Mouse (Mus musculus) hindbrain, embryonic 14.5 days (tissue): Measurements from ENCODE around the gene Chd4. TPM values are rescaled to one million over a fixed set of nuclear protein-coding genes. Genes with fewer than 3 reads are reported as not detected.

Source experiments
- ATAC-seq: fragments of 200-750 bp; cut with Nextera tagmentation; 2 replicates; pipeline ENCODE4 v1.8.0; 2017; ENCODE audit warnings: moderate number of reproducible peaks, mild to moderate bottlenecking, moderate TSS enrichment, moderate library complexity; ENCODE audit not compliant: low FRiP score
- DNase-seq: peaks from one replicate; pipeline ENCODE4 v3.0.0-alpha.2; 2015; ENCODE audit warnings: low spot score
- H3K27ac ChIP-seq: fragments of 300-500 bp; sonication (generic); 2 replicates; pipeline ENCODE4 v1.5.1; 2014; ENCODE audit warnings: mild to moderate bottlenecking, moderate library complexity
- H3K27me3 ChIP-seq: fragments of 300-500 bp; sonication (generic); 2 replicates; pipeline ENCODE4 v1.6.1; 2014; ENCODE audit warnings: mild to moderate bottlenecking, low read length, mixed read lengths; ENCODE audit not compliant: control insufficient read depth, insufficient read depth
- H3K36me3 ChIP-seq: fragments of 300-500 bp; sonication (generic); replicated peaks from 2 replicates; pipeline ENCODE4 v1.6.1; 2014; ENCODE audit not compliant: control insufficient read depth, insufficient read depth
- H3K4me1 ChIP-seq: fragments of 300-500 bp; sonication (generic); replicated peaks from 2 replicates; pipeline ENCODE4 v1.6.1; 2014; ENCODE audit warnings: antibody characterized with exemption, low read length, mixed read lengths; ENCODE audit not compliant: control insufficient read depth, insufficient read depth
- H3K4me2 ChIP-seq: fragments of 300-500 bp; sonication (generic); replicated peaks from 2 replicates; pipeline ENCODE4 v1.6.1; 2014; ENCODE audit warnings: mild to moderate bottlenecking, moderate library complexity
- H3K4me3 ChIP-seq: fragments of 300-500 bp; sonication (generic); replicated peaks from 2 replicates; pipeline ENCODE4 v1.5.1; 2014; ENCODE audit warnings: mild to moderate bottlenecking, low read length
- H3K9ac ChIP-seq: fragments of 300-500 bp; sonication (generic); 2 replicates; pipeline ENCODE4 v1.6.1; 2014
- H3K9me3 ChIP-seq: fragments of 300-500 bp; sonication (generic); 2 replicates; pipeline ENCODE4 v1.6.1; 2016; ENCODE audit warnings: low read length; ENCODE audit not compliant: control insufficient read depth
- WGBS: fragments of 180-500 bp; shearing (Covaris S2); extraction: QIAGEN DNeasy Blood & Tissue Kit; methylation state at CpG from one replicate; pipeline ENCODE4 v1.1.7; 2014; 5-methylcytosine and 5-hydroxymethylcytosine counted together
- polyA plus RNA-seq: library from polyadenylated mRNA; unstranded; fragments of >200 nt; fragmentation: Nextera tagmentation; extraction: Ambion mirVana; gene quantifications from 2 replicates; pipeline ENCODE4 v1.2.1, GENCODE M21; 2014

The Chd4 gene
- polyA plus RNA-seq, 1 experiment from 2014 or later = 78.0 TPM

DNA sequence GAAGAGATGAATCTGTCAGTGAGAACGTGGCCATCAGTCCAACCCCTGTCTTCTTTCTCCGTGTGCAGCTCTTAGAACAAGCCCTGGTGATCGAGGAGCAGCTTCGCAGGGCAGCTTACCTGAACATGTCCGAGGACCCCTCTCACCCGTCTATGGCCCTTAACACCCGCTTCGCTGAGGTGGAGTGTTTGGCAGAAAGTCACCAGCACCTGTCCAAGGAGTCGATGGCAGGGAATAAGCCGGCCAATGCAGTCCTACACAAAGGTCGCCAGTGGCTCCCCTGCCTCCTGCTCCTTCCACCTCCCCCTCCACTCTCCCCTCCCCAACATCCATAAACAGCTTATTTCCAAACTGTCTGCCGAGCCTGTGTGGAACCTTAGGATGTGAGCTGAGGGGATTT is 32.9 kb downstream of the Chd4 start:
- DNase-seq = no peak
- ATAC-seq = no peak
- Histone ChIP-seq H3K27ac (no peak overlapping the region), H3K27me3 (no peaks in the 10 kb centered on the region), H3K4me1 (peaks cover 11% of the 10 kb centered on the region), H3K4me2 (no peak overlapping the region), H3K9me3 (no peaks in the 10 kb centered on the region), H3K36me3 (peaks cover 80% of the 10 kb centered on the region), H3K9ac (no peak overlapping the region), H3K4me3 (no peak overlapping the region)
- WGBS = 90% methylated on average over 12 of the region's 12 CpGs

GRCm38 (mm10) chr6:125129710-125130402 is 34.1 kb downstream of the Chd4 start:
- peaks cover 80% of the 10 kb centered on the region for H3K36me3 ChIP-seq
- H3K4me1 ChIP-seq = peaks cover 11% of the 10 kb centered on the region
- no peaks in the 10 kb centered on the region for H3K27me3 ChIP-seq
- ATAC-seq (no peak), DNase-seq (no peak)
- H3K4me2 ChIP-seq = no peak overlapping the region
- WGBS = 84% methylated on average over 20 of the region's 20 CpGs
- no peak overlapping the region for H3K27ac ChIP-seq
- H3K9ac ChIP-seq = no peak overlapping the region
- H3K4me3 ChIP-seq = no peak overlapping the region
- no peaks in the 10 kb centered on the region for H3K9me3 ChIP-seq

GRCm38 (mm10) chr6:125131302-125132156 is 35.7 kb downstream of the Chd4 start, which contains the start of gene Nop2:
Nop2 (plus strand) TSS chr6:125131909.
- Histone ChIP-seq H3K27ac (peak within 1 kb of the TSS; percentile 87), H3K4me2 (peak within 1 kb of the TSS; percentile 84), H3K9ac (peak within 1 kb of the TSS; percentile 90), H3K4me1 (peaks cover 11% of the 10 kb centered on the region), H3K36me3 (peaks cover 80% of the 10 kb centered on the region), H3K27me3 (no peaks in the 10 kb centered on the region), H3K9me3 (no peaks in the 10 kb centered on the region), H3K4me3 (peak within 1 kb of the TSS; percentile 93)
- under 1% methylated on average over 66 of the region's 66 CpGs for WGBS
- peak; percentile 96 for DNase-seq
- ATAC-seq = peak; percentile 96

- peak overlapping the region; percentile 90 for H3K9ac ChIP-seq
- DNase-seq (no peak), ATAC-seq (no peak)
- peak overlapping the region; percentile 93 for H3K4me3 ChIP-seq
- H3K9me3 ChIP-seq = no peaks in the 10 kb centered on the region
- peak overlapping the region; percentile 84 for H3K4me2 ChIP-seq
- peaks cover 11% of the 10 kb centered on the region for H3K4me1 ChIP-seq
- no peaks in the 10 kb centered on the region for H3K27me3 ChIP-seq
- H3K36me3 ChIP-seq = peaks cover 80% of the 10 kb centered on the region
- no peak overlapping the region for H3K27ac ChIP-seq
- 12% methylated on average over 11 of the region's 11 CpGs for WGBS
These were observed 36.7 kb downstream of the Chd4 start for GRCm38 (mm10) chr6:125132470-125132869.

DNA sequence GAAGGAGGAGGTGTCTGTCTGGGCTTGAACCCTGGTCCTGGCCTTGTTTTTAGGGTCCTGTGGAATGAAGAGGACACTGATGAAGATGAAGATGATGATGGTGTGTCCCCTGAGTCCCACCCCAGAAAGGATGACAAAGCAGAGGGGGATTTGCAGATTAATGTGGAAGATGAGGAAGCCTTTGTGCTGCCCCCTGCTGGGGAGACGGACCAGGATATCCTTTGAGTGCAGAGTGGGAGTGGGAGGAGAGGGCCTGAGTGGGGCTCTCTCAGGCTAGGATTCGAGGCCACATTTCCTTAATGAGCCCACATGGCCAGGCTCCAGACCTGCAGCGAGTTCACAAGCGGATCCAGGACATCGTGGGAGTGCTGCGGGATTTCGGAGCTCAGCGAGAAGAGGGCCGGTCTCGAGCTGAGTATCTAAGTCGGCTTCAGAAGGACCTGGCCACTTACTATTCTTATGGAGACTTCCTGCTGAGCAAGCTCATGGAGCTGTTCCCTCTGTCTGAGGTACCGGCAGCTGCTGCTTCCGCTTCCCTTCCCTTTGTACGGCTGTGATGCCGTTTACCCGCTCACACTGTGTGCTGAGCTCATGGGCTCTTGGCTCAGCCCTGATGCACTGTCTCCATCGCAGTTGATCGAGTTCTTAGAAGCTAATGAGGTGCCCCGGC is 41.4 kb downstream of the Chd4 start:
- Histone ChIP-seq H3K4me3 (no peak overlapping the region), H3K9me3 (no peaks in the 10 kb centered on the region), H3K27ac (no peak overlapping the region), H3K4me2 (no peak overlapping the region), H3K27me3 (no peaks in the 10 kb centered on the region), H3K4me1 (peaks cover 7% of the 10 kb centered on the region), H3K36me3 (peaks cover 91% of the 10 kb centered on the region), H3K9ac (no peak overlapping the region)
- WGBS = 90% methylated on average over 19 of the region's 19 CpGs
- ATAC-seq = no peak
- no peak for DNase-seq

- Histone ChIP-seq H3K9me3 (no peaks in the 10 kb centered on the region), H3K4me3 (no peak overlapping the region), H3K9ac (no peak overlapping the region), H3K4me2 (no peak overlapping the region), H3K36me3 (peaks cover 93% of the 10 kb centered on the region), H3K4me1 (no peaks in the 10 kb centered on the region), H3K27ac (no peak overlapping the region), H3K27me3 (no peaks in the 10 kb centered on the region)
- WGBS = 94% methylated on average over 7 of the region's 7 CpGs
- DNase-seq (no peak), ATAC-seq (no peak)
These were observed 44.0 kb downstream of the Chd4 start for GRCm38 (mm10) chr6:125139747-125140146.

GRCm38 (mm10) chr6:125142436-125142835 is 46.7 kb downstream of the Chd4 start:
- Histone ChIP-seq H3K36me3 (peaks cover 66% of the 10 kb centered on the region), H3K27me3 (no peaks in the 10 kb centered on the region), H3K9ac (no peak overlapping the region), H3K4me1 (peaks cover 19% of the 10 kb centered on the region), H3K4me2 (no peak overlapping the region), H3K9me3 (no peaks in the 10 kb centered on the region), H3K4me3 (no peak overlapping the region), H3K27ac (no peak overlapping the region)
- DNase-seq (no peak), ATAC-seq (no peak)
- 97% methylated on average over 8 of the region's 8 CpGs for WGBS

DNA sequence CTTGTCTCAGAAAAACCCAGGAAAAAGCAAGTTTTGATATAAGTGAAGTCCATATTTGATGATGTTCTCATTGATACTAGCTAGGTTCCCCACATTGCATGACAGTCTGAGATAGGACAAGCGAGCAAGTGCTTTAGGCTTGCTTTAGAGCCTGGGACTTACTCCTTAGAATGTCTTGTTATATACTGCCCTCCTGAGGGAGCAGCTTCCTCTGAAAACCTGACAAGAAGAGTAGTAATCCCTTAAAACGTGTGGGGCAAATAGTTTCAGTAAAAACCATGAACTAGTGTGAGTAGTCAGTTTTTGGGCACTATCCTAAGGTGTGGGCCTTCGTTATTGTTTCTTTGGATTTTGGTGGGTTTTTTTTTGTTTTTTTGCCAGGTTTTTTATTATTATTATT is 47.3 kb downstream of the Chd4 start:
- DNase-seq = no peak
- no peaks in the 10 kb centered on the region for H3K9me3 ChIP-seq
- H3K4me2 ChIP-seq = no peak overlapping the region
- ATAC-seq = no peak
- no peak overlapping the region for H3K4me3 ChIP-seq
- no peak overlapping the region for H3K9ac ChIP-seq
- peaks cover 59% of the 10 kb centered on the region for H3K36me3 ChIP-seq
- no peak overlapping the region for H3K27ac ChIP-seq
- no peaks in the 10 kb centered on the region for H3K27me3 ChIP-seq
- peaks cover 26% of the 10 kb centered on the region for H3K4me1 ChIP-seq
- WGBS = 82% methylated on average over 3 of the region's 3 CpGs

DNA sequence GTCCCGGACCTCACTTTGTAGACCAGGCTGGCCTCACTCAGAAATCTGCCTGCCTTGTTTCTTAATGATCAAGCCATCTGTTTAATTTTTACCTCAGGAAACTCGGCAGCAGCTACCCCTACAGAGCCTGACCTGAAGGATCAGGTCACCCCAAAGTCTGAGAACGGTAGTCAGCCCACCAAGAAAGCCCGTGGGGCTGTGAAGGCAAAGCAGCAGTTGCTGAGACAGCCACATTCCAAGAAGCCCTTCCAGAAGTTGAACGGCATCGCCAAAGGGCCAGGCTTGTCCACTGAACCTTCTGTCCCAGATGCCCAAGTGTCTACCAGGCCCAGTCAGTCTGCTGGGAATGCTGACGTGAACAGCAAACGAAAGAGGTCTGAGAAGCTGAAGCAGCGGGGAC is 48.1 kb downstream of the Chd4 start:
- 85% methylated on average over 9 of the region's 9 CpGs for WGBS
- Histone ChIP-seq H3K4me2 (no peak overlapping the region), H3K4me3 (no peak overlapping the region), H3K9ac (no peak overlapping the region), H3K4me1 (peaks cover 33% of the 10 kb centered on the region), H3K36me3 (peaks cover 51% of the 10 kb centered on the region), H3K27me3 (no peaks in the 10 kb centered on the region), H3K27ac (no peak overlapping the region), H3K9me3 (no peaks in the 10 kb centered on the region)
- ATAC-seq (no peak), DNase-seq (no peak)
